Mouse (Mus musculus) thymus, postnatal 25 days (tissue): ENCODE results near the gene Epp13.
"Not testable (repeated sequence)": the region's sequence is repeated elsewhere in the genome, so short reads cannot be mapped to it uniquely, and the experiment has no call there.

Experiments
- DNase-seq: peaks from one replicate; pipeline ENCODE4 v3.0.0; 2022

The Epp13 gene

DNA sequence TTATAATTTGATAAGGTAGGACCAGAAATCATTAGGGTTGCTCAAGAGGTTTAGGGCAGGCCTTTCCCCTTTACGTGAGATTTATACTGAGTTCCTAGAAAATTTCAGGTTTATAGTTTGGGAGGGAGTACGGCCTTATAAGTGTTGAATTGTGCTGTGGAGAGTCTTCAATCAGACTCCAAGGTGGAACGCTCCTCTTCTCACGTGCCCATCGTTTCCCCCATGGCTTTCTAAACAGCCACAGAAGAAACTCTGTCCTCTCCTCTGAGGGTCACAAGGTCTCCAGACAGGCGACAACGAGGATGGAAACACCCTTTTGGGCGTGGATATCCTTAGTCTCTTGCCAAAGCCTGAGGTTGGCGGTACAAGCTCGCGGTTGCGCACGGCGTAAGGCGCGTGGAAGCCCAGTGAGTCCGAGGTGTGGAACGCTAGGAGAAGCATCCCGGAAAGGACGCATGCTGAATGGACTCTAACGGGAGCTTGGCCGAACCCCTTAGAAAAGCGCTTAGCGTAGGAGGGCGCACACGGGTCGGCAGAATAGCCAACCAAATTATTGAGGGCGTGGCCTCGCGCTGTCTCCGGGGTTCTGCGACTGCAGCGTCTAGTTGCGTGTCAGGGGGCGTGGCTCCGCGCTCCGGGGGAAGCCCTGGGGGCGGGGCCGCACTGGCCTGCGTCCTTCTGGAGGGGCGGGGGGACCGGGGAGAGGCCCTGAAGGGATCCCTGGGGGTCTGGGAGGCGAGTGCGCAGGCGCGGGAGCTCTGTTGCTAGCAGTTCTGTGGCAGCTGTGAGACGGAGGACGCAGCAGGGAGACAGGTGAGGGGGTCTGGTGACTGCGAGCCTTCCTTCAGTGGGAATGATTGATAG is 33.6 kb downstream of the Epp13 start, which contains the start of gene Zfp667:
Gene Zfp667 (plus strand): TSS at position 738 of the 864 bp plus-strand sequence.
- peak; percentile 99 for DNase-seq

DNA sequence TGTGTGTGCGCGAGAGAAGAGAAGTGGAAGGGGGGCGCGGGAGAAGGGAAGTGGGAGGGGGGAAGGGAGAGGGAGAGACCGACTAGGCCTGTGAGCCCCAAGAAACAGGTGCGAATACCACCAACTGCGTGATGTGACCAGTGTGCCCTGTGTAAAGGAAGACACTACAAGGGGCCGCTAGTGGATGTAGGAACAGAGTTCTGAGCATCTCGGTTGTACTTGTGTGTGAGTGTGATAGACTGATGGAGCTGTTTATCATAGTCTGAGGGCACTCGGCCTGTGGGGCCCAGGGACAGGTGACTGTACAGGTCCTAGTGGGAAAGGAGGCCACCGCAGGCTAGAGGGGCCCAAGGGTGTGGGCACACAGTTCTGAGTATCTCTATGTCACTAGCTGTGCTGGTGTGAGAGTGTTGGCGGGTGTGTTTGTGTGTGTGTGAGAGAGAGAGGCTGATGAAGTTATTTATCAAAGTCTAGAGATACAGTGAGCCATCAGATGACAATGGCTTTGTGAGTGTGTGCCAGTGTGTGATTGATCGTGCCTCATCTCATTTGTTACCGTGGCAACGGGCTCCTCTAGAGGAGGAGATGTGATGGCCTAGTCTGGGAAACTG is 34.5 kb downstream of the Epp13 start:
- peak; percentile 36 for DNase-seq

DNA sequence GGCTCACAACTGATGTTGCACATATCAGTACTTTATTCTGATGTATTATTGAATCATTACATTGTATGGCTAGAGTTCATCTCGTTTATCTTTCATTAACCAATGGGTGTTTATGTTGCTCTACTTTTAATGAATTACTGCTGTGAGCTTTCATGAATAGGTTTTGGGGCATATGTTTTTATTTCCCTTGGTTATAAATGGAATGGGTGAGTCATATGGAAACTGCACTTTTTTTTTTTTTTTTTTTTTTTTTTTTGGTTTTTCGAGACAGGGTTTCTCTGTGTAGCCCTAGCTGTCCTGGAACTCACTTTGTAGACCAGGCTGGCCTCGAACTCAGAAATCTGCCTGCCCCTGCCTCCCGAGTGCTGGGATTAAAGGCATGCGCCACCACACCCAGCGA is 38.6 kb downstream of the Epp13 start:
- not testable (repeated sequence) for DNase-seq

DNA sequence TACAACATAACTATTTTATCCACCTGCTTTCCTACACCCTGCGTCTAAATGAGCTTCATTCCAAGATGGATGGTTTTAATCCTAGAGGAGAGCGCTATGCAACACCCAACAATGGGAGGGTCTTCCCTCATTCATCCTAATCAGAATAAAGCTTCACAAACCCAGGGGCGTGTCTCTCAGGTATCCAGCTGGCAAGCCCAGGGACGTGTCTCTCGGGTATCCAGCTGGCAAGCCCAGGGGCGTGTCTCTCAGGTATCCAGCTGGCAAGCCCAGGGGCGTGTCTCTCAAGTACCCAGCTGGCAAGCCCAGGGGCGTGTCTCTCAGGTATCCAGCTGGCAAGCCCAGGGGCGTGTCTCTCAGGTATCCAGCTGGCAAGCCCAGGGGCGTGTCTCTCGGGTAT is 48.3 kb downstream of the Epp13 start:
- not testable (repeated sequence) for DNase-seq

DNA sequence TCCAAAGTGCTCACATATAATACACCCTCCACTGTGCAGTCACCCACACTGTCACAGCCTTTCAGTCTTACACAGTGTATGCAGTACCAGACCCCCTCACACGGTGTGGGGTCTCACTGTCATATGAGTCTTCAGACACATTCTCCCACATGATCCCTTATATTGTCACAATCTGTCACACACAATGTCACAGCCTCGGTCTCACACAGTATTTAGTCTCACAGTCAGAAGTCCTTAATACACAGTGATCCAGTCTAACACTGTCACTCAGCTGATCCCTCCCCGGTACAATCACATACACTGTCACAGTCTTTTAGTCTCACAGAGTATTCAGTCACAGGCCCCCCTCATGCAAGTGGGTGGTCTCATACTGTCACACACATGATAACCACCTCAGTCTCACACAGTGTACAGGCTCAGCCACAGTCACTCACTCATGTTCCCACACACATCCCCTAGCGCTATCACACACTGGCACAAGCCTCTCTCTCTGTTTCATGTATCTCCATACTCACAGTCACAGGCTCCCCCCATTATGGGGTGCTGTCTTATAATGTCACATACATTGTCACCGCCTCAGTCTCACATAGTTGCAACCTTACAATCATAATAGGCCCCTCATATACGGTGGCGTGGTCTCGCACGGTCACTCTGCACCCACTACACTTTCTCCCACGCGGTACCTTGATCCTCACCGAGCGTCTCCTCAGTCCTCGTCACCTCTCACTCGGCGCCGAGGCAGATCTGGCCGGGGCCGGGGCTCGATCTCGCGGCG is 78.1 kb downstream of the Epp13 start:
- peak; percentile 1 for DNase-seq

DNA sequence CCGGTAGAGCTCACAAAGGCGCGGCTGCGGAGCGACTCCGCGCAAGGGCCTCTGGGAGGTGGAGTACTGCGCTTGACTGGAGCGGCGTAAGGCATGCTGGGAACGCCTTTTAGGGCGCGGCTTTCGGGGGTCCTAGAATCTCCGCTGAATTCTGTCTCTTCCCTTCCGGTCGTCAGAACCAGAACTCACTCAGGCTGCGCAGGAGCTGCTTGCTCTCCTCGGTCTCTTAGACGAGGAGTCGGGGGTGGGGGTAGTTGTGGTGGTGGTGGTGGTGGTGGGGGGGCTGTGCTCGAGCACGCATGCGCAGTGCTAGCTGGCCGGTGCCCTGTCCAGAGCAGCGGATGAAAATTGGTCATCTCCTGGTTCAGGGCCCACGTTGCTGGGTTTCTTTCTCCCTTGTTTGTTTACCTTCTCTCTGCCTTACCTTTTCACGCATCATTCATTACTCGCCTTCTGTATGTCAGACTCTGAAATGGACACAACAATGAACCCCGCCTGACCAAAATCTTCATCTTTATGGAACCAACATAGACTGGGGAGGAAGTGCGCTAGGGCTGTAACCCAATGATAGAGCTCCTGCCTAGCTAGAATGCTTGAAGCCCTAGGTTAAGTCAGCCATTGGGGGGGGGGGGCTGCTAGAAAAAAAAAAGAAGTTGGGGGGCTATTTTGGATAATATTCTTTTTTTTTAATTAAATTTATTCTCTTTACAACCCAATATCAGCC is 78.9 kb downstream of the Epp13 start, which contains the start of gene Zfp583:
Gene Zfp583 (minus strand): TSS at position 53 of the 724 bp plus-strand sequence.
- DNase-seq = peak; percentile 82
